Mouse (Mus musculus) erythroid progenitor cell, adult 5-6 weeks (primary cell): ENCODE data around the gene Myl12a. TPM values are rescaled to one million over a fixed set of nuclear protein-coding genes. Genes with fewer than 3 reads are reported as not detected.

Source experiments
- ATAC-seq: replicated peaks from 2 replicates; pipeline ENCODE4 v1.8.0; 2016; ENCODE audit warnings: moderate number of reproducible peaks, mild to moderate bottlenecking, moderate TSS enrichment, inconsistent platforms; ENCODE audit not compliant: poor library complexity, low FRiP score, severe bottlenecking
- total RNA-seq, 2 experiments: library from RNA; stranded (forward) in 1 of 2; stranded (reverse) in 1 of 2; fragments of 150-400 nt in 1 of 2; fragments of 186-747, 209-891 nt in 1 of 2; gene quantifications; 2 replicates each; pipeline versions ENCODE4 v1.2.3 to v1.2.4; 2015 to 2017; ENCODE audit warnings: low replicate concordance in 2 of 2

Gene Myl12a
- total RNA-seq, 2 experiments from 2014 or later = 45.2 to 111 TPM

DNA sequence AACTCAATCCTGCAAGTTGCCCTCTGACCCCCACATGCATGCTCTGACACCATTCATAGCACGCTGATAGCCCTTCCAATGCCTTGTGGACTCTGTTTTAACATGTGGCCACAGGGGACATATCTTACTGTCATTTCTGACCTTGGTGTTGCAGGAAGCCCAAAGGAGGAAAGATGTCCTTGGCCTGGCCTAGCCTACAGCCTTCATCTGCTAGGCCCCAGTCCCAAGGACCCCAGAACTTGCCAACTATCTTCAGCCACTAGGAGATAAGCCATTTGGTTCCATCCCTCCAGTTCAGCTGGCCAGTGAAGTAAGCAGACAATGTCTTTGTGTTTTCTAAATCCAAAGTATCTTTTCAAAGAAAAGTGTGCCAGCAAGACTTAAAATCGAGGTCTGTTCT lies 37.4 kb downstream of the Myl12a start:
- ATAC-seq = no peak

- ATAC-seq = peak; percentile 96
Measured at GRCm38 (mm10) chr17:70963546-70963945, 39.1 kb downstream of the Myl12a start.

DNA sequence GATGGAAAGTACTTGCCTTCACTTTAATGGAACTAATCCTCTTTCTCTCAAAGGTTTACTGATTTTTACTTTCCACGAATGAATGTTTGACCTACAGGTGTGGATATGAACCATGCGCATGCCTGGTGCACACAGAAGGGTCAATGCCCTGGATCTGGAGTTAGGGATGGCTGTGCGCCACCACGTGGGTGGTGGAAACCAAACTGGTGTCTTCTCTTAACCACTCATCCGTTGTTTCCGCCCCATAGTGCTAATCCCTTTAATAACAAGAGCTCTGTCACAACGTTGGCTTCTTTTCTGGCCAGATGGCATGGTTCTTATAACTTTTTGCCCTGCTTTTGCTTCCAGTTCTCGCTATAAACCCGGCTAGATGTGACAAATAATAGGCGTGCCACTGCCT lies 51.4 kb downstream of the Myl12a start:
- ATAC-seq = no peak

- ATAC-seq = no peak
Measured at GRCm38 (mm10) chr17:70949171-70949570, 53.5 kb downstream of the Myl12a start.

- no peak for ATAC-seq
Measured at GRCm38 (mm10) chr17:70948721-70949120, 54.0 kb downstream of the Myl12a start.

DNA sequence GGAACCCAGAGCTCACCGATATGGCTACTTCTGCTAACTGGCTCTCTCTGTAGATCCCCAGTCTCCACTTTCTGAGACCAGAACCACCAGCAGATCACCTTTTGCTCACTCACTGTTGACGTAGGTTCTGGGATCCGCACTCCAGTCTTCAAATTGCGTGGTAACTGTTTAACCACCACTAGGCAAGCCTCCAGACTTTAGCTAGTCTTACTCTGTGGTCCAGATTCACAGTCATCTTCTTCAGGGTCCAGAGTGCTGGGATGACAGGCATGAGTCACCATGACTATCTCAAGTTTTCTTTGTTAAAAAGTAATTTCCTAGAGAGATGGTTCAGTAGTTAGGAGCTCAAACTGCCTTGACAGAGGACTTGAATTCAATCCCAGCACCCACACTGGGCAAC lies 58.9 kb downstream of the Myl12a start:
- no peak for ATAC-seq

Other genes with a start within 250 kb of the Myl12a start
- 17.6 and 34.6 TPM in 2 replicates for gene Tgif1, start 149.3 kb downstream of the Myl12a start, total RNA-seq (2015; ENCODE audit: low replicate concordance)
- gene Tgif1, start 149.3 kb downstream of the Myl12a start, total RNA-seq (2017; ENCODE audit: low replicate concordance) = 1.8 and 4.2 TPM in 2 replicates
- gene Myom1, start 245 bp downstream of the Myl12a start, total RNA-seq (2015; ENCODE audit: low replicate concordance) = 0.42 TPM in 1 of 2 replicates, not detected in the other
- gene Myom1, start 245 bp downstream of the Myl12a start, total RNA-seq (2017; ENCODE audit: low replicate concordance) = 2.1 TPM in 1 of 2 replicates, not detected in the other
- gene Lpin2, start 179.7 kb upstream of the Myl12a start, total RNA-seq (2015; ENCODE audit: low replicate concordance) = 68.8 and 90.1 TPM in 2 replicates
- gene Lpin2, start 179.7 kb upstream of the Myl12a start, total RNA-seq (2017; ENCODE audit: low replicate concordance) = 101 and 122 TPM in 2 replicates